Mouse (Mus musculus) lung, adult 2 months (tissue): Measurements from ENCODE around the gene Mast4.

ENCODE experiments used
- CTCF ChIP-seq: fragments of 200-500 bp; IDR thresholded peaks from 2 replicates; pipeline ENCODE4 v1.5.1; 2011; ENCODE audit warnings: mild to moderate bottlenecking, low read length, control low read depth; ENCODE audit not compliant: insufficient read depth
- POLR2A ChIP-seq: fragments of 200-500 bp; IDR thresholded peaks from 2 replicates; pipeline ENCODE4 v1.6.1; 2011; ENCODE audit warnings: low read depth, mild to moderate bottlenecking, control low read depth, low read length, borderline replicate concordance; ENCODE audit errors: extremely low read depth

- TF ChIP-seq POLR2A (no peak), CTCF (no peak)
Measured at GRCm38 (mm10) chr13:103174431-103174830, 159.9 kb downstream of the Mast4 start.
